Mouse (Mus musculus): Measurements from ENCODE around the gene Mink1. TPM values are rescaled to one million over a fixed set of nuclear protein-coding genes. Genes with fewer than 3 reads are reported as not detected.

The Mink1 gene
- total and polyA plus RNA-seq, 3 experiments: 33.8 to 230 (median 57.3) TPM

DNA sequence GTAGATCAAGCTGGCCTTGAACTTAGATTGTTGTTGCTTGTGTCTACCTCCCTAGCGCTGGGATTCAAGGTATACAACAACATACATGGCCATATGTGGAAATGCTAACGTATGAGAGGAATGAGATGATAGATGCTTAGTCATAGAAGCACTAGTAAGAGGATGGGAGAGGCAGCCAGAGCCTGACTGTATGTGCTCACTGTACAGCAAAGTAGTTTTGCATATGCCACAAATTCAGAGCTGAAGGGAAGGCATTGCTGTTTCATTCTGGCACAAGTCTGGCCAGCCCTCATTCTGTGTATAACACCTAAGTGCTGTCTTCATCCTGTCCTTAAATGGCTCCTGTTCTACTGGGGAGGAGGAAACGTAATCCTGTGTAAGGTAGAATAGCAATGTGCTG is 23.6 kb downstream of the Mink1 start:
- Histone ChIP-seq H3K9ac (ENCODE audit: control insufficient read depth, low read depth, low read length, poor library complexity, severe bottlenecking) (no peak overlapping the region), H3K9me3 (replicated peaks; ENCODE audit: insufficient read depth, low read length) (no peaks in the 10 kb centered on the region), H3K79me2 (ENCODE audit: control insufficient read depth, insufficient read depth, low read length, poor library complexity) (peaks cover 2% of the 10 kb centered on the region; the same call in 1 of the 2 replicates), H3K27me3 (ENCODE audit: control insufficient read depth in 1 of 2, insufficient read depth in 2 of 2, low read length in 2 of 2) (no peaks in the 10 kb centered on the region), H3K4me3 (ENCODE audit: control insufficient read depth in 1 of 2, insufficient read depth in 1 of 2, low read depth in 2 of 2, low read length in 2 of 2) (no peak overlapping the region), H3K4me1 (ENCODE audit: control insufficient read depth in 1 of 2, insufficient read depth in 2 of 2, low read length in 2 of 2) (no peaks in the 10 kb centered on the region), H3K27ac (ENCODE audit: control insufficient read depth, low read depth, low read length) (no peak overlapping the region), H3K36me3 (ENCODE audit: control insufficient read depth in 1 of 2, insufficient read depth in 2 of 2, low read length in 2 of 2) (no peaks in the 10 kb centered on the region; a peak in 2 of 4 replicates)
- TF ChIP-seq MEF2A (IDR thresholded peaks at IDR 0.05; ENCODE audit: extremely low read depth, insufficient replicate concordance, low read depth, low read length, poor library complexity, severe bottlenecking): no peak
- no peak for TF ChIP-seq ELF1 (IDR thresholded peaks at IDR 0.05; ENCODE audit: low read depth, low read length)
- TF ChIP-seq ZKSCAN1 (IDR thresholded peaks at IDR 0.05; ENCODE audit: low read depth, low read length): no peak
- no peak for TF ChIP-seq TAL1 (IDR thresholded peaks at IDR 0.05; ENCODE audit: low read length)
- no peak for TF ChIP-seq SIN3A (IDR thresholded peaks at IDR 0.05; ENCODE audit: low read length)
- no peak for TF ChIP-seq EP300 (IDR thresholded peaks at IDR 0.05; ENCODE audit: low read depth in 1 of 2, low read length in 2 of 2)
- no peak for TF ChIP-seq TCF12 (IDR thresholded peaks at IDR 0.05; ENCODE audit: low read depth, low read length)
- TF ChIP-seq POLR2A (IDR thresholded peaks at IDR 0.05; ENCODE audit: control insufficient read depth in 1 of 2, insufficient read depth in 1 of 2, low read depth in 1 of 2, low read length in 2 of 2, poor library complexity in 1 of 2): no peak
- no peak for TF ChIP-seq RAD21 (IDR thresholded peaks at IDR 0.05; ENCODE audit: low read depth, low read length)
- TF ChIP-seq POLR2AphosphoS2 (IDR thresholded peaks at IDR 0.05; ENCODE audit: low read length): no peak
- TF ChIP-seq E2F4 (IDR thresholded peaks at IDR 0.05; ENCODE audit: borderline replicate concordance, low read depth, low read length): no peak
- TF ChIP-seq POLR2AphosphoS5 (IDR thresholded peaks at IDR 0.05; ENCODE audit: borderline replicate concordance, low read depth, low read length): no peak
- no peak for TF ChIP-seq MYC (IDR thresholded peaks at IDR 0.05; ENCODE audit: low read depth, low read length)
- TF ChIP-seq USF1 (IDR thresholded peaks at IDR 0.05; ENCODE audit: low read depth, low read length): no peak
- DNase-seq (ENCODE audit: low read depth, low spot score): no peak

DNA sequence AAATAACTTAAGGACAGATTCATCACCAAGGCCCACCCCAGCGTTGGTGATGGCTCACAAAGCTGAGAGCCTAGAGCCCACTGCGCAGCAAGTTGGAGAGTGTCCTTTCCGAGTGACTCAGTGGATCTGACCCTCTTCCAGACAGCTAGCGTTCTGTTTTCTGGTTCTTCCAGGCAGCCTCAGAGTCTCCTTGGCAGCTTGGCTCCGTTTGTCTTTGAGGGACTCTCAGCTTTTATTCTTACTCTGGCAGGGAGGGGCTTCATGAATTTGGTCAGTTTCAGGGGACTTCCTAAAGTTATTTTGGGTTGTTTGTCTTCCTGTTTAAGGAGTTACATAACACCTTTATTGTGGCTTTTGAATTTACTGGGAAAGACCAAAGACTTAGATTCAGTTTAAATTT is 24.3 kb downstream of the Mink1 start:
- Histone ChIP-seq H3K9ac (ENCODE audit: control insufficient read depth, low read depth, low read length, poor library complexity, severe bottlenecking) (no peak overlapping the region), H3K36me3 (ENCODE audit: control insufficient read depth in 1 of 2, insufficient read depth in 2 of 2, low read length in 2 of 2) (no peaks in the 10 kb centered on the region; a peak in 2 of 4 replicates)
- no peak for TF ChIP-seq E2F4 (IDR thresholded peaks at IDR 0.05; ENCODE audit: borderline replicate concordance, low read depth, low read length)
- no peak for TF ChIP-seq NRF1 (IDR thresholded peaks at IDR 0.05; ENCODE audit: insufficient read depth, low read depth, low read length, poor library complexity, severe bottlenecking)
- no peak for TF ChIP-seq USF2 (IDR thresholded peaks at IDR 0.05; ENCODE audit: borderline replicate concordance in 1 of 2, insufficient read depth in 1 of 2, low read depth in 1 of 2, low read length in 2 of 2)
- no peak for TF ChIP-seq ZKSCAN1 (IDR thresholded peaks at IDR 0.05; ENCODE audit: low read depth, low read length)
- TF ChIP-seq SMC3 (IDR thresholded peaks at IDR 0.05; ENCODE audit: low read depth, low read length): no peak
- TF ChIP-seq RAD21 (IDR thresholded peaks at IDR 0.05; ENCODE audit: low read depth, low read length): no peak
- TF ChIP-seq POLR2AphosphoS2 (IDR thresholded peaks at IDR 0.05; ENCODE audit: low read length): no peak
- TF ChIP-seq RCOR1 (IDR thresholded peaks at IDR 0.05; ENCODE audit: low read depth, low read length): no peak
- TF ChIP-seq GABPA (IDR thresholded peaks at IDR 0.05; ENCODE audit: low read depth, low read length): no peak
- TF ChIP-seq HCFC1 (IDR thresholded peaks at IDR 0.05; ENCODE audit: low read depth, low read length): no peak
- TF ChIP-seq ELF1 (IDR thresholded peaks at IDR 0.05; ENCODE audit: low read depth, low read length): no peak
- no peak for TF ChIP-seq TCF12 (IDR thresholded peaks at IDR 0.05; ENCODE audit: low read depth, low read length)
- no peak for TF ChIP-seq MAX (IDR thresholded peaks at IDR 0.05; ENCODE audit: low read length)
- TF ChIP-seq ZC3H11A (IDR thresholded peaks at IDR 0.05; ENCODE audit: low read depth, low read length): no peak
- no peak for TF ChIP-seq MAZ (IDR thresholded peaks at IDR 0.05; ENCODE audit: low read depth, low read length)

More for the DNA sequence above, 24.3 kb downstream of the Mink1 start:
- Histone ChIP-seq H3K4me3 (ENCODE audit: control insufficient read depth in 1 of 2, insufficient read depth in 1 of 2, low read depth in 2 of 2, low read length in 2 of 2) (no peak overlapping the region), H3K4me1 (ENCODE audit: control insufficient read depth in 1 of 2, insufficient read depth in 2 of 2, low read length in 2 of 2) (no peaks in the 10 kb centered on the region), H3K9me3 (replicated peaks; ENCODE audit: insufficient read depth, low read length) (no peaks in the 10 kb centered on the region), H3K27ac (ENCODE audit: control insufficient read depth, low read depth, low read length) (no peak overlapping the region), H3K79me2 (ENCODE audit: control insufficient read depth, insufficient read depth, low read length, poor library complexity) (peaks cover 3% of the 10 kb centered on the region), H3K27me3 (ENCODE audit: control insufficient read depth in 1 of 2, insufficient read depth in 2 of 2, low read length in 2 of 2) (no peaks in the 10 kb centered on the region)
- no peak for DNase-seq (ENCODE audit: low read depth, low spot score)

All from MEL (cell line).